Mouse (Mus musculus) heart, postnatal 0 days (tissue): ENCODE data around the gene Pias1. TPM values are rescaled to one million over a fixed set of nuclear protein-coding genes. Genes with fewer than 3 reads are reported as not detected.

Experiments
- ATAC-seq: fragments of 200-750 bp; cut with Nextera tagmentation; 2 replicates; pipeline ENCODE4 v1.8.0; 2017; ENCODE audit warnings: low read depth, moderate number of reproducible peaks, moderate library complexity; ENCODE audit not compliant: insufficient read depth
- DNase-seq: peaks from one replicate; pipeline ENCODE4 v3.0.0-alpha.2; 2016; ENCODE audit warnings: low spot score
- H3K27ac ChIP-seq: fragments of 300-500 bp; sonication (generic); 2 replicates; pipeline ENCODE4 v1.5.1; 2014; ENCODE audit warnings: low read depth, mild to moderate bottlenecking
- H3K27me3 ChIP-seq: fragments of 300-500 bp; sonication (generic); 2 replicates; pipeline ENCODE4 v1.6.1; 2014; ENCODE audit warnings: low read length, mixed read lengths; ENCODE audit not compliant: control insufficient read depth, insufficient read depth
- H3K36me3 ChIP-seq: fragments of 300-500 bp; sonication (generic); replicated peaks from 2 replicates; pipeline ENCODE4 v1.6.1; 2014; ENCODE audit warnings: low read length, mixed read lengths; ENCODE audit not compliant: control insufficient read depth, insufficient read depth
- H3K4me1 ChIP-seq: fragments of 300-500 bp; sonication (generic); 2 replicates; pipeline ENCODE4 v1.6.1; 2014; ENCODE audit warnings: antibody characterized with exemption; ENCODE audit not compliant: control insufficient read depth, insufficient read depth
- H3K4me2 ChIP-seq: fragments of 300-500 bp; sonication (generic); 2 replicates; pipeline ENCODE4 v1.6.1; 2014; ENCODE audit warnings: low read depth, mild to moderate bottlenecking, low read length, moderate library complexity
- H3K4me3 ChIP-seq: fragments of 300-500 bp; sonication (generic); 2 replicates; pipeline ENCODE4 v1.5.1; 2014; ENCODE audit warnings: low read depth, low read length
- H3K9ac ChIP-seq: fragments of 300-500 bp; sonication (generic); replicated peaks from 2 replicates; pipeline ENCODE4 v1.6.1; 2014; ENCODE audit warnings: low read depth, low read length, mixed read lengths
- H3K9me3 ChIP-seq: fragments of 300-500 bp; sonication (generic); replicated peaks from 2 replicates; pipeline ENCODE4 v1.6.1; 2016; ENCODE audit warnings: low read length; ENCODE audit not compliant: control insufficient read depth
- CTCF ChIP-seq: IDR thresholded peaks from 2 replicates; pipeline ENCODE4 v1.5.1; 2016; ENCODE audit warnings: antibody characterized with exemption, control low read depth, low read depth
- EP300 ChIP-seq: IDR thresholded peaks from 2 replicates; pipeline ENCODE4 v1.6.1; 2016; ENCODE audit warnings: antibody characterized with exemption, low read depth
- WGBS: fragments of 180-500 bp; shearing (Covaris S2); extraction: QIAGEN DNeasy Blood & Tissue Kit; methylation state at CpG from one replicate; pipeline ENCODE4 v1.1.7; 2014; 5-methylcytosine and 5-hydroxymethylcytosine counted together
- polyA plus RNA-seq: library from polyadenylated mRNA; unstranded; fragments of >200 nt; fragmentation: Nextera tagmentation; extraction: Ambion mirVana; gene quantifications from 2 replicates; pipeline ENCODE4 v1.2.1, GENCODE M21; 2015
- total RNA-seq: library from RNA; depleted of rRNA; stranded (reverse); fragments of >200 nt; gene quantifications from 2 replicates; pipeline ENCODE4 v1.2.3, GENCODE M21; 2014; ENCODE audit warnings: low replicate concordance

The Pias1 gene
- total and polyA plus RNA-seq, 2 experiments from 2014 or later: 20.5 to 25.1 TPM

GRCm38 (mm10) chr9:62920877-62921276 lies 66.8 kb downstream of the Pias1 start:
- no peak overlapping the region for H3K9ac ChIP-seq
- DNase-seq: no peak
- no peaks in the 10 kb centered on the region for H3K27me3 ChIP-seq
- 0 out of 2 replicates have a peak, but pooled peaks cover 4% of the 10 kb centered on the region for H3K4me1 ChIP-seq
- no peak overlapping the region for H3K4me3 ChIP-seq
- TF ChIP-seq CTCF (no peak), EP300 (no peak)
- peaks cover 6% of the 10 kb centered on the region; the same call in 1 of the 2 replicates for H3K9me3 ChIP-seq
- no peak overlapping the region for H3K27ac ChIP-seq
- no peak overlapping the region for H3K4me2 ChIP-seq
- WGBS: 61% methylated on average over 2 of the region's 2 CpGs
- no peak for ATAC-seq
- H3K36me3 ChIP-seq: peaks cover 36% of the 10 kb centered on the region

GRCm38 (mm10) chr9:62917059-62917458 lies 70.7 kb downstream of the Pias1 start:
- DNase-seq (no peak), ATAC-seq (no peak)
- Histone ChIP-seq H3K4me1 (no peaks in the 10 kb centered on the region), H3K27ac (no peak overlapping the region), H3K36me3 (peaks cover 48% of the 10 kb centered on the region), H3K9ac (no peak overlapping the region), H3K27me3 (no peaks in the 10 kb centered on the region), H3K9me3 (peaks cover 12% of the 10 kb centered on the region; the same call in 1 of the 2 replicates), H3K4me2 (no peak overlapping the region), H3K4me3 (no peak overlapping the region)
- TF ChIP-seq CTCF (no peak), EP300 (no peak)
- WGBS: 89% methylated on average over 1 of the region's 1 CpGs

DNA sequence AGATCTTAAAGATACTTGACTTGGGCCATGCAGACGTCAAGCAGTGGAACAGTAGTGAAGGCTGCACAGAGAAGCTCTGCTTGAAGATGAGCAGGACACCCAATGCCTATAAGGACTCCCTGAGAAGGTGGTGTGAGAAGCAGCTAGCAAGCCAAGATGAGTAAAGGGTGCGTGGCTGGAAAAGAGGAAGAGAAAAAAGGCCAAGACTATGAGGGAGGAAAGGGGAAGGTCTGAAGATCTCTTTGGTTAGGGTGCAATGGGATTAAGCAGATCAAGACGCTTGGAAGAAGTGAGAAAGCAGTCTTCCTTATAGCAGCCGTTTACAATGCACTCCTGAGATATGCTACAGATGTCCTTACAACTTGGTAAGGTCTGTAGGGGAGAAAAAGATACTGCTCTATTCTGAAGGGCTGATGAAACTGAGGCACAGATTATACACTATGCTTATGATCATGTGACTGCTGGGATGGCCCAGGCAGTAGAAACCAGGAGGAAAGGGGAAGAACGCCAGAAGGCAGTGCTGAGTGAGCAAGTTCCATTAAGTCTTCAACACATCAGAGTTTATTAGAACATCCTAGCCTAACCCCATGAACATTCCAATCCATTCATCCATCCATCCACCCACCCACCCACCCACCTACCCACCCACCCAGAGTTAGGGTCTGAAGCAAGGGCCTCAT lies 74.2 kb downstream of the Pias1 start:
- no peaks in the 10 kb centered on the region for H3K27me3 ChIP-seq
- DNase-seq (no peak), ATAC-seq (no peak)
- no peaks in the 10 kb centered on the region for H3K4me1 ChIP-seq
- H3K9me3 ChIP-seq: peaks cover 12% of the 10 kb centered on the region; the same call in 1 of the 2 replicates
- H3K36me3 ChIP-seq: peaks cover 65% of the 10 kb centered on the region
- H3K27ac ChIP-seq: no peak overlapping the region
- WGBS: 81% methylated on average over 5 of the region's 5 CpGs
- no peak overlapping the region for H3K4me2 ChIP-seq
- H3K9ac ChIP-seq: no peak overlapping the region
- no peak overlapping the region for H3K4me3 ChIP-seq
- TF ChIP-seq EP300 (no peak), CTCF (no peak)

DNA sequence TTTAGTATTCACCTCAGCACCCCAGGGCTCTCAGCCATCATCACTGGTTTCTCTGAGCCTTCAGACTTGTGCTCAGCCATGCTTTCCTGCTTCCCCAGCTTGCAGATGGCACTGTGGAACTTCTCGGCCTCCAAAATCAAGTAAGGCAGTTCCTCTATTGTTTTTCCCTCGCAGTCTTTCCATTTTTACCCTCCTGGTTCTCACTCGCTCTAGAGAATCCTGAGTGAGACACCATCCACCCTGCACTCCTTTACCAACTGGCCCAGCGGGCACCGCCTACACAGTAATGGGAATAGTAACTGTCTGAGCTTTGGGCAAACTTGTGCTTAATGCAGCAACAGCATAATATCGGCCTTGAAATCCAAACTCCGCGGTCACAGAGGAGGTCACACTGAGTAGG lies 82.7 kb downstream of the Pias1 start:
- ATAC-seq: no peak
- TF ChIP-seq CTCF (no peak), EP300 (no peak)
- 95% methylated on average over 8 of the region's 8 CpGs for WGBS

GRCm38 (mm10) chr9:62903841-62904240 lies 83.9 kb downstream of the Pias1 start:
- Histone ChIP-seq H3K36me3 (peaks cover 24% of the 10 kb centered on the region), H3K4me2 (no peak overlapping the region), H3K9ac (no peak overlapping the region), H3K9me3 (no peaks in the 10 kb centered on the region), H3K4me1 (no peaks in the 10 kb centered on the region), H3K27me3 (no peaks in the 10 kb centered on the region), H3K4me3 (no peak overlapping the region), H3K27ac (no peak overlapping the region)
- WGBS: 97% methylated on average over 2 of the region's 2 CpGs
- ATAC-seq (no peak), DNase-seq (no peak)
- no peak for TF ChIP-seq CTCF
- no peak for TF ChIP-seq EP300

More for the DNA sequence above, 82.7 kb downstream of the Pias1 start:
- H3K9me3 ChIP-seq: no peaks in the 10 kb centered on the region
- H3K4me3 ChIP-seq: no peak overlapping the region
- H3K27me3 ChIP-seq: no peaks in the 10 kb centered on the region
- no peak overlapping the region for H3K4me2 ChIP-seq
- no peak overlapping the region for H3K27ac ChIP-seq
- peaks cover 31% of the 10 kb centered on the region for H3K36me3 ChIP-seq
- no peak for DNase-seq
- H3K4me1 ChIP-seq: no peaks in the 10 kb centered on the region
- H3K9ac ChIP-seq: no peak overlapping the region

DNA sequence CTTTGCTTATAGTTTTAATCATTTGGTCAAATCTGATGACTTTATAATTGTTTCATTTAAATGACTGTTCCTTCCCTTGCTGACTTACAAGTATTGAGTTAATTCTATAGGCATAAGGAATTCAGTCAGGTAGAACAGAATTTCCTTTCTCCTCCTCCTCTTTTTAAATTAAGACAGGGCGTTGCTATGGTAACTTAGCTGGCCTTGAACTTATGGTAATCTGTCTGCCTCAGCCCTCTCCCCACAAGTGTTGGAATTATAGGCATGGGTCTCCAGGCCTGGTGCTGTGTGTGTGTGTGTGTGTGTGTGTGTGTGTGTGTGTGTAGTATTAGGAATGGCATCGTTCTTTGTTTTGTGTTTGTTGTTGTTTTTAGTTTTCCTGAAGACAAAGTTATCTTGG lies 86.0 kb downstream of the Pias1 start:
- WGBS: 91% methylated on average over 2 of the region's 2 CpGs
- DNase-seq (no peak), ATAC-seq (no peak)
- no peak overlapping the region for H3K4me3 ChIP-seq
- H3K9ac ChIP-seq: no peak overlapping the region
- no peaks in the 10 kb centered on the region for H3K4me1 ChIP-seq
- TF ChIP-seq CTCF (no peak), EP300 (no peak)
- peaks cover 16% of the 10 kb centered on the region; the same call in 1 of the 2 replicates for H3K36me3 ChIP-seq
- no peak overlapping the region for H3K4me2 ChIP-seq
- H3K27me3 ChIP-seq: no peaks in the 10 kb centered on the region
- no peak overlapping the region for H3K27ac ChIP-seq
- no peaks in the 10 kb centered on the region for H3K9me3 ChIP-seq
